Mouse (Mus musculus): Measurements from ENCODE around the gene Pdzd2. TPM values are rescaled to one million over a fixed set of nuclear protein-coding genes. Genes with fewer than 3 reads are reported as not detected.

Pdzd2 gene
- polyA plus RNA-seq, 1 experiment from 2014 or later: 3.6 TPM

DNA sequence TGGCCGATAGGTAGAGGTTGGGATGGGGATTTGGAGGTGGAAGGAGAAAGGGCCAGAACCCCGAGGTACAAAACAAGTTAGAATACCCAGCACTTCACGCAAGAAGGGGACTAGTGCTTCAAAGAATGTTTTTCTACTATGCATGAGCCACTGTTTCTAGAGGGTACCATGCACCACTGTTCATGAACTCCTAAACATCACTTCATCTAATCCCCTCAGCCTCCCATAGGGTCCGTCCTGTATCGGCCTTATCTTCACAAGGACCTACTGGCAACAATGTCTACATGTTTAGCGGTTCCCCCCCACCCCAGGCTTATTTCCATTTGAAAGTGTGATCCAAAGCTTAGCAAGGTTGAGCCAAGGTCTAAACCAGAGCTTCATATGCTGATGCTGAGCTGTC, 162.0 kb downstream of the Pdzd2 start:
- 69% methylated on average over 6 of the region's 6 CpGs for WGBS

DNA sequence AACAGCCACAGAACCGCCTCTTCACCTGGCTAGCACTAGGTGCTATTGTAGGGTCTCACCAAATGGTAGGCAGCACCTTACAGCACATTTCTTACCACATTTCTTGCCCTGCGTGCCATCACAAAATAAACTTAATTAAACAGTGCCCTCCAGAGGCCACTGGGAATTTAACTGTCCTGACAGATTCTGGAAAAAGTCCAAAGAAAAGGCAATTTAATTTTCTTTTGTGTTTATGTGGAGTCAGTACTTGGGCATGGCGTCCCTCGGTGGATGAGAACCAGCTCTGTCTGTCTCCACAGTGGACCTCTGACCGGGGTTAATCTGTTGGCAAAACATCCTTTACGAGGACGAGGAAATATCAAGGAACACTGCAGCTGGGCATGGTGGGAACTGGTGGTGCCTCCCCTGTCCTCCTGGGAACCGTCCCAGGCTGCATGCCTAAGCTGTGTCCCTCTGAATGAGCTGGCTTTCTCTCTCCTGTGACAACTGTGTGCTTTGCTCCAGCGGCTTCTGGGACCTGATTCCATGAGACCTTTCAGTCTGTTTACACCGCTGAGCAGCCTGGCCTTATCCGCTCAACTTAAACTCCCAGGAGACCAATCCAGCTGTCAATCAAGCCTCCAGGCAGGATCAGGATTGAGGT, 162.5 kb downstream of the Pdzd2 start:
- peak overlapping the region; percentile 59 for H3K27ac ChIP-seq (replicated peaks)
- WGBS: 25% methylated on average over 11 of the region's 11 CpGs

More for the DNA sequence above, 162.0 kb downstream of the Pdzd2 start:
- peaks cover 9% of the 10 kb centered on the region for H3K4me1 ChIP-seq
- no peaks in the 10 kb centered on the region for H3K9me3 ChIP-seq
- H3K4me3 ChIP-seq: no peak overlapping the region
- no peaks in the 10 kb centered on the region for H3K27me3 ChIP-seq (replicated peaks; ENCODE audit: low read depth, poor library complexity, severe bottlenecking)
- no peaks in the 10 kb centered on the region for H3K36me3 ChIP-seq (replicated peaks)
- no peak for DNase-seq (ENCODE audit: low spot score)
- H3K27ac ChIP-seq (replicated peaks): peak overlapping the region; percentile 59

DNA sequence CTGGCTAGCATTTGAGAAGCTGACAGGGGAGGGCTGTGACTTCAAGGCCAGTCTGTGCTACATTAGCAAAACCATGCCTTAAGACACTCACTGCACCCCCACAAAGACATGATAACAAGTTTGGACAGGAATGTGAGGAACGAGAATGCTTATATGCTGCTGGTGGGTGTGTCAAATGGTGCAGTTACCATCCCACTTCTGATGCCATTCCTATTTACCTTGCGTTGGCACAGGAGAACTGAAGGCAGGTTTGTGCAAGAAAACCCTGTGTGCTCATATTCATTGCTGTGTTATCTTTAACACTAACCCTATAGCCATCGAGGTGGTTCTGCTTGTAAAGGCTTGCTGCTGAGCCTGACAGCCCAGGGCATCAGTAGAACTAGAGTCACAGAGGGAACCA, 166.1 kb downstream of the Pdzd2 start:
- no peaks in the 10 kb centered on the region for H3K9me3 ChIP-seq
- no peaks in the 10 kb centered on the region for H3K36me3 ChIP-seq (replicated peaks)
- 82% methylated on average over 3 of the region's 3 CpGs for WGBS
- no peak overlapping the region for H3K4me3 ChIP-seq
- H3K4me1 ChIP-seq: peaks cover 9% of the 10 kb centered on the region
- H3K27me3 ChIP-seq (replicated peaks; ENCODE audit: low read depth, poor library complexity, severe bottlenecking): no peaks in the 10 kb centered on the region
- no peak for DNase-seq (ENCODE audit: low spot score)
- no peak overlapping the region for H3K27ac ChIP-seq (replicated peaks)

More for the DNA sequence above, 162.5 kb downstream of the Pdzd2 start:
- Histone ChIP-seq H3K36me3 (replicated peaks) (no peaks in the 10 kb centered on the region), H3K4me3 (0 out of 2 replicates have a peak overlapping the region, but pooled peaks have one; percentile 18), H3K27me3 (replicated peaks; ENCODE audit: low read depth, poor library complexity, severe bottlenecking) (no peaks in the 10 kb centered on the region), H3K9me3 (no peaks in the 10 kb centered on the region), H3K4me1 (peaks cover 9% of the 10 kb centered on the region)
- DNase-seq (ENCODE audit: low spot score): peak; percentile 30

- no peaks in the 10 kb centered on the region for H3K27me3 ChIP-seq (replicated peaks; ENCODE audit: low read depth, poor library complexity, severe bottlenecking)
- DNase-seq (ENCODE audit: low spot score): no peak
- no peaks in the 10 kb centered on the region for H3K36me3 ChIP-seq (replicated peaks)
- H3K27ac ChIP-seq (replicated peaks): no peak overlapping the region
- 0 out of 2 replicates have a peak, but pooled peaks cover 3% of the 10 kb centered on the region for H3K4me1 ChIP-seq
- no peak overlapping the region for H3K4me3 ChIP-seq
- H3K9me3 ChIP-seq: no peaks in the 10 kb centered on the region
- WGBS: 70% methylated on average over 4 of the region's 4 CpGs
Measured at GRCm38 (mm10) chr15:12571168-12571567, 168.6 kb downstream of the Pdzd2 start.

DNA sequence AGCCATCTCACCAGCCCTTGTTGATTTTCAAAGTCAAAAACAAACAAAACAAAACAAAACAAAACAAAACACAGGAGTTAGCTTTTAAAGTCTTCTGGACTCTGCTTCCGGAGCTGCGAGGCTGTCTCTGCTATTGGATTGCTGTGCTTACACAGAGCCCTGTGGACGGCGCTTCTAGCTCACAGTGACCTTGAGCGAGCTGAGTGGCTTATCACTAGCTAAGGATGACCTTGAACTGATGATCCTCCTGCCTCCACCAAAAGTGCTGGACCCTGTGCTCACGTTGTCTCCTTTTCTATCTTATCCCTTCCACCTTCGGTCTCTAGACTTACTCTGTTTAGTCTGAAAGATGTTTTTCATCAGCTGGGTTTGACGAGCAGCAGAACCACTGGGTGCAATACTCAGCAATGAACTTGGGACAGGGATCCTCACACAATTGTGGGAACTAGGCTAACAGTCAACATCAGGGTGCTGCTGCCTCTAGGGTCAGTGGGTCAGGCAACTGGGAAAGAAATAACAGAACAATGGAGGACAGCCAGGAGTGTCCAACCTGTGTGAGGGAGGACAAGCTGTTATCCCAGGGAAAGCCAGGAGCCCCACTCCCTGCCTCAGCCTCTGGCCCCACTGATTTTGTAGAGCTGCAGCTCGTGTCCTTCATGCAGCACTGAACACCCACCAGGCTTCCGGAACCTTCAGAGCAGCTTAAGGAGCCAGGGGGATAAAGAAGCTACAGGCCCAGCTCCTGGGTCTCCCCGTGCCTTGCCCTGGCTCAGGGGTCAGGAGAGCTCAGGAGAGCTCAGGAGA, 172.9 kb downstream of the Pdzd2 start:
- no peaks in the 10 kb centered on the region for H3K27me3 ChIP-seq (replicated peaks; ENCODE audit: low read depth, poor library complexity, severe bottlenecking)
- no peaks in the 10 kb centered on the region for H3K36me3 ChIP-seq (replicated peaks)
- WGBS: 91% methylated on average over 11 of the region's 11 CpGs
- H3K9me3 ChIP-seq: no peaks in the 10 kb centered on the region
- no peak overlapping the region for H3K4me3 ChIP-seq
- H3K4me1 ChIP-seq: 0 out of 2 replicates have a peak, but pooled peaks cover 3% of the 10 kb centered on the region
- no peak for DNase-seq (ENCODE audit: low spot score)
- peak overlapping the region; percentile 40 for H3K27ac ChIP-seq (replicated peaks)

DNA sequence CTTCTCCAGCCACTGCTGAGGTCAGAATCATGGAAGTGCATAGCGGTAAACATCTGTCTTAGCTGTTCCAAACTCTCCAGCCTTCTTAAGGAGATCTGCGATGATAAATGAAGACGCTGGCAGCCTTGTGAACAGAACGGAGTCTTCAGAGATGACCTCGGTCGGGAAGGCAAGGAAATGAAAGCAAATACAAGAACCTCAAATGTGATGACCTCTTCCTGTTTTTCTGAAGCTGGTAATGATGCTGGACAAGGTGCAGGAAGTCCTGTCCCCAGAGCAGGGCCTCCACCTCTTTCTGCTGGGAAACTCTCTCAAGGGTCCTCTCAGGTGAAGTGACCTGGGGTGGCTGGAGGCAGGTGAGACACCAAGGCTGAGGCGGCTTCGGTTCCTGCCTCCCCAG, 174.4 kb downstream of the Pdzd2 start:
- Histone ChIP-seq H3K36me3 (replicated peaks) (no peaks in the 10 kb centered on the region), H3K4me1 (peaks cover 12% of the 10 kb centered on the region), H3K4me3 (no peak overlapping the region), H3K9me3 (no peaks in the 10 kb centered on the region), H3K27me3 (replicated peaks; ENCODE audit: low read depth, poor library complexity, severe bottlenecking) (no peaks in the 10 kb centered on the region), H3K27ac (replicated peaks) (no peak overlapping the region)
- WGBS: 87% methylated on average over 8 of the region's 8 CpGs
- DNase-seq (ENCODE audit: low spot score): no peak

- H3K9me3 ChIP-seq: no peaks in the 10 kb centered on the region
- H3K4me3 ChIP-seq: no peak overlapping the region
- H3K27me3 ChIP-seq (replicated peaks; ENCODE audit: low read depth, poor library complexity, severe bottlenecking): no peaks in the 10 kb centered on the region
- peaks cover 11% of the 10 kb centered on the region for H3K4me1 ChIP-seq
- H3K27ac ChIP-seq (replicated peaks): no peak overlapping the region
- DNase-seq (ENCODE audit: low spot score): no peak
- 60% methylated on average over 8 of the region's 8 CpGs for WGBS
- no peaks in the 10 kb centered on the region for H3K36me3 ChIP-seq (replicated peaks)
Measured at GRCm38 (mm10) chr15:12560505-12560904, 179.2 kb downstream of the Pdzd2 start.

DNA sequence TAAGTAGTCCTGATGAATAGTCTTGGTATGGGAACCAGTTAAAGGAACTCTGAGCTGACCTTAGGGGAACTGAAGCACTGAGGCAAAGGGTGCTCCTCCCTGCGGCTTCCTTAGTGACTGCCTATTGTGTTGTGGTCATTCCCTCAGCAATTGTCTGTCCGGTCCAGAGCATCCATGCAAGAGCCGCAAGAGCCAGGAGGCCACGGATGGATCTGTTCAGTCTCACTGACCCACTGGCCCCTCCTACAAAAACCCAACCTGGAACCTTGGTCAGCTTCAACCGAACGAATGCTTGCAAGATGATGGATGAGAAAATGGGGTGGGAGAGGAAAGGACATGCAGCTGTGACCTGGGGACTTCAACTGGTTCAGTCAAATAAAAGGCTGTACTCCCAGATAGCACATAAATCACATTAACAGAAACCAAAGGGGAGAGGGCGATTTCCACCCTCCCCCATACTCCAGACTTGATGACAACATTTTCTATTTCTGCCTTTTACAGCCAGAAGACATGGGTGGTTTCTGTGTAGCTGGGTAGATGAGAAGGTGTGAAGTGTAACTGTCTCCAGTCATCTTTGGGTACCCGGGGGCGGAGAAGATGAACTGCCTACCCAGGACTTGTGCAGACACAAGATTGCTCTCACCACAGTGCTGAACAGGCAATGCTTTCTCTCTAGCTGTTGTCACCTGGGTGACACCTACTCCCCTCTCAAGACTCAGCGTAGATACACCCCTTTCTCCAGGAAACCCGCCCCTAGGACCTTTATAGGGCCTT, 181.9 kb downstream of the Pdzd2 start:
- Histone ChIP-seq H3K36me3 (replicated peaks) (no peaks in the 10 kb centered on the region), H3K9me3 (no peaks in the 10 kb centered on the region), H3K4me1 (peaks cover 17% of the 10 kb centered on the region), H3K4me3 (no peak overlapping the region), H3K27me3 (replicated peaks; ENCODE audit: low read depth, poor library complexity, severe bottlenecking) (no peaks in the 10 kb centered on the region), H3K27ac (replicated peaks) (no peak overlapping the region)
- DNase-seq (ENCODE audit: low spot score): no peak
- WGBS: 91% methylated on average over 11 of the region's 11 CpGs

- no peak overlapping the region for H3K27ac ChIP-seq (replicated peaks)
Measured at GRCm38 (mm10) chr15:12553211-12553610, 186.5 kb downstream of the Pdzd2 start.

GRCm38 (mm10) chr15:12550919-12551318, 188.8 kb downstream of the Pdzd2 start:
- H3K27ac ChIP-seq (replicated peaks): no peak overlapping the region
- H3K4me1 ChIP-seq: peaks cover 42% of the 10 kb centered on the region
- DNase-seq (ENCODE audit: low spot score): no peak
- no peaks in the 10 kb centered on the region for H3K36me3 ChIP-seq (replicated peaks)
- peaks cover 27% of the 10 kb centered on the region for H3K27me3 ChIP-seq (replicated peaks; ENCODE audit: low read depth, poor library complexity, severe bottlenecking)
- no peaks in the 10 kb centered on the region for H3K9me3 ChIP-seq
- WGBS: 13% methylated on average over 3 of the region's 3 CpGs
- H3K4me3 ChIP-seq: no peak overlapping the region

More at GRCm38 (mm10) chr15:12553211-12553610, 186.5 kb downstream of the Pdzd2 start:
- no peak for DNase-seq (ENCODE audit: low spot score)
- Histone ChIP-seq H3K4me3 (no peak overlapping the region), H3K27me3 (replicated peaks; ENCODE audit: low read depth, poor library complexity, severe bottlenecking) (peaks cover 13% of the 10 kb centered on the region), H3K4me1 (peaks cover 30% of the 10 kb centered on the region), H3K9me3 (no peaks in the 10 kb centered on the region), H3K36me3 (replicated peaks) (no peaks in the 10 kb centered on the region)
- WGBS: 73% methylated on average over 3 of the region's 3 CpGs

- 26% methylated on average over 9 of the region's 9 CpGs for WGBS
- Histone ChIP-seq H3K36me3 (replicated peaks) (no peaks in the 10 kb centered on the region), H3K27ac (replicated peaks) (no peak overlapping the region), H3K4me1 (peaks cover 47% of the 10 kb centered on the region), H3K27me3 (replicated peaks; ENCODE audit: low read depth, poor library complexity, severe bottlenecking) (peaks cover 27% of the 10 kb centered on the region), H3K9me3 (no peaks in the 10 kb centered on the region), H3K4me3 (peak overlapping the region; percentile 67)
- DNase-seq (ENCODE audit: low spot score): no peak
Measured at GRCm38 (mm10) chr15:12550376-12550775, 189.3 kb downstream of the Pdzd2 start.

- H3K27me3 ChIP-seq (replicated peaks; ENCODE audit: low read depth, poor library complexity, severe bottlenecking): peaks cover 27% of the 10 kb centered on the region
- no peaks in the 10 kb centered on the region for H3K9me3 ChIP-seq
- H3K4me3 ChIP-seq: peak overlapping the region; percentile 67
- DNase-seq (ENCODE audit: low spot score): peak; percentile 59
- peak overlapping the region; percentile 69 for H3K27ac ChIP-seq (replicated peaks)
- H3K4me1 ChIP-seq: peaks cover 52% of the 10 kb centered on the region
- H3K36me3 ChIP-seq (replicated peaks): no peaks in the 10 kb centered on the region
- WGBS: 1% methylated on average over 13 of the region's 13 CpGs
Measured at GRCm38 (mm10) chr15:12549919-12550305, 189.8 kb downstream of the Pdzd2 start.

All from embryonic facial prominence, embryonic 10.5 days (tissue).